Mouse (Mus musculus) MEL (cell line): ENCODE measurements at regions not wholly inside any gene's neighbourhood (a gene's known extent, or its start where the extent isn't known, plus 50 kb on each side); places are given as distances from the start of the nearest gene placed in this dataset.

Experiments
- DNase-seq: peaks from one replicate; pipeline ENCODE4 v3.0.0; 2011; ENCODE audit warnings: low read depth, low spot score
- H3K27ac ChIP-seq: 2 replicates; pipeline ENCODE4 v1.5.1; 2012; ENCODE audit warnings: low read depth, mild to moderate bottlenecking, control low read depth, low read length, moderate library complexity; ENCODE audit not compliant: control insufficient read depth
- H3K27me3 ChIP-seq, 2 experiments: fragments of 150-350 bp in 1 of 2; sonication (generic) in 1 of 2; 2 replicates each; pipeline ENCODE4 v1.6.1; 2012; ENCODE audit warnings: low read length in 2 of 2, mild to moderate bottlenecking in 2 of 2, improper control_type of control experiment in 1 of 2, moderate library complexity in 1 of 2; ENCODE audit not compliant: insufficient read depth in 2 of 2, control insufficient read depth in 1 of 2
- H3K36me3 ChIP-seq, 2 experiments: 2 replicates each; pipeline ENCODE4 v1.6.1; 2012 to 2014; ENCODE audit warnings: low read length in 2 of 2, improper control_type of control experiment in 1 of 2, inconsistent platforms in 1 of 2, mild to moderate bottlenecking in 1 of 2; ENCODE audit not compliant: insufficient read depth in 2 of 2, control insufficient read depth in 1 of 2
- H3K4me1 ChIP-seq, 2 experiments: fragments of 150-350 bp in 1 of 2; sonication (generic) in 1 of 2; 2 replicates each; pipeline ENCODE4 v1.6.1; 2012; ENCODE audit warnings: low read length in 2 of 2, improper control_type of control experiment in 1 of 2, mild to moderate bottlenecking in 1 of 2; ENCODE audit not compliant: insufficient read depth in 2 of 2, control insufficient read depth in 1 of 2
- H3K4me3 ChIP-seq, 2 experiments: fragments of 150-350 bp in 1 of 2; sonication (generic) in 1 of 2; 2 replicates each; pipeline ENCODE4 v1.5.1; 2012; ENCODE audit warnings: low read depth in 2 of 2, low read length in 2 of 2, mild to moderate bottlenecking in 2 of 2, moderate library complexity in 2 of 2, control low read depth in 1 of 2, improper control_type of control experiment in 1 of 2; ENCODE audit not compliant: control insufficient read depth in 1 of 2, insufficient read depth in 1 of 2
- H3K79me2 ChIP-seq: 2 replicates; pipeline ENCODE4 v1.6.1; 2012; ENCODE audit warnings: mild to moderate bottlenecking, low read length, moderate library complexity; ENCODE audit not compliant: control insufficient read depth, poor library complexity, insufficient read depth
- H3K9ac ChIP-seq: 2 replicates; pipeline ENCODE4 v1.6.1; 2012; ENCODE audit warnings: low read depth, mild to moderate bottlenecking, control low read depth, low read length, moderate library complexity; ENCODE audit not compliant: control insufficient read depth, poor library complexity, severe bottlenecking
- H3K9me3 ChIP-seq: fragments of 150-350 bp; sonication (generic); replicated peaks from 2 replicates; pipeline ENCODE4 v1.6.1; 2012; ENCODE audit warnings: mild to moderate bottlenecking, low read length, improper control_type of control experiment, moderate library complexity; ENCODE audit not compliant: insufficient read depth
- CTCF ChIP-seq, 3 experiments: IDR thresholded peaks in 2 of 3; conservative IDR thresholded peaks in 1 of 3; 2 replicates each; pipeline ENCODE4 v1.5.1; 2011 to 2012; ENCODE audit warnings: low read length in 3 of 3, low read depth in 2 of 3, mild to moderate bottlenecking in 2 of 3, improper control_type of control experiment in 1 of 3, inconsistent platforms in 1 of 3, mixed read lengths in 1 of 3, moderate library complexity in 1 of 3; ENCODE audit not compliant: control insufficient read depth in 1 of 3, insufficient read depth in 1 of 3, poor library complexity in 1 of 3, severe bottlenecking in 1 of 3
- EP300 ChIP-seq, 2 experiments: IDR thresholded peaks; 2 replicates each; pipeline ENCODE4 v1.6.1; 2011; ENCODE audit warnings: improper control_type of control experiment in 2 of 2, low read length in 2 of 2, low read depth in 1 of 2, mild to moderate bottlenecking in 1 of 2
- KAT2A ChIP-seq: conservative IDR thresholded peaks from 2 replicates; pipeline ENCODE4 v1.6.1; 2012; ENCODE audit warnings: low read depth, low read length, improper control_type of control experiment, inconsistent platforms
- MAFK ChIP-seq: IDR thresholded peaks from 2 replicates; pipeline ENCODE4 v1.6.1; 2011; ENCODE audit warnings: low read depth, mild to moderate bottlenecking, low read length, improper control_type of control experiment, borderline replicate concordance
- MAX ChIP-seq: IDR thresholded peaks from 2 replicates; pipeline ENCODE4 v1.6.1; 2011; ENCODE audit warnings: low read length, improper control_type of control experiment
- MEF2A ChIP-seq: IDR thresholded peaks from 2 replicates; pipeline ENCODE4 v1.6.1; 2014; ENCODE audit warnings: low read depth, mild to moderate bottlenecking, inconsistent platforms, low read length, improper control_type of control experiment; ENCODE audit not compliant: poor library complexity, insufficient replicate concordance, severe bottlenecking; ENCODE audit errors: extremely low read depth
- MXI1 ChIP-seq: IDR thresholded peaks from 2 replicates; pipeline ENCODE4 v1.6.1; 2011; ENCODE audit warnings: mild to moderate bottlenecking, low read depth, low read length, improper control_type of control experiment
- NRF1 ChIP-seq: IDR thresholded peaks from 2 replicates; pipeline ENCODE4 v1.6.1; 2014; ENCODE audit warnings: low read depth, mild to moderate bottlenecking, inconsistent platforms, low read length, improper control_type of control experiment, moderate library complexity; ENCODE audit not compliant: poor library complexity, insufficient read depth, severe bottlenecking
- POLR2AphosphoS5 ChIP-seq: IDR thresholded peaks from 2 replicates; pipeline ENCODE4 v1.6.1; 2012; ENCODE audit warnings: low read depth, borderline replicate concordance, mild to moderate bottlenecking, inconsistent platforms, low read length, moderate library complexity, mixed read lengths
- UBTF ChIP-seq: IDR thresholded peaks from 2 replicates; pipeline ENCODE4 v1.6.1; 2012; ENCODE audit warnings: low read depth, mild to moderate bottlenecking, inconsistent platforms, low read length, improper control_type of control experiment, moderate library complexity, borderline replicate concordance; ENCODE audit not compliant: insufficient read depth
- ZKSCAN1 ChIP-seq: IDR thresholded peaks from 2 replicates; pipeline ENCODE4 v1.6.1; 2012; ENCODE audit warnings: low read depth, mild to moderate bottlenecking, inconsistent platforms, low read length, improper control_type of control experiment, moderate library complexity

- H3K9me3 ChIP-seq, result no peaks in the 10 kb centered on the region
- H3K4me3 ChIP-seq, result no peak overlapping the region
- H3K27ac ChIP-seq, result no peak overlapping the region
- no peak for DNase-seq
- no peaks in the 10 kb centered on the region for H3K36me3 ChIP-seq
- H3K4me1 ChIP-seq, result no peaks in the 10 kb centered on the region
- H3K27me3 ChIP-seq, result no peaks in the 10 kb centered on the region
- H3K9ac ChIP-seq, result no peak overlapping the region
- TF ChIP-seq MEF2A (no peak), MAX (no peak), KAT2A (no peak), EP300 (IDR thresholded peaks at IDR 0.05; ENCODE audit: low read depth in 1 of 2, low read length in 2 of 2) (no peak), NRF1 (no peak), ZKSCAN1 (no peak)
- no peaks in the 10 kb centered on the region for H3K79me2 ChIP-seq
These were observed 383.4 kb downstream of the Gm45692 start for GRCm38 (mm10) chr8:26502772-26503171.

GRCm38 (mm10) chr8:26503918-26504317, 384.6 kb downstream of the Gm45692 start:
- H3K4me1 ChIP-seq, result no peaks in the 10 kb centered on the region

GRCm38 (mm10) chr8:26504319-26505035, 385.1 kb downstream of the Gm45692 start:
- Histone ChIP-seq H3K27me3 (no peaks in the 10 kb centered on the region), H3K79me2 (no peaks in the 10 kb centered on the region), H3K9me3 (no peaks in the 10 kb centered on the region), H3K4me1 (no peaks in the 10 kb centered on the region), H3K27ac (no peak overlapping the region), H3K4me3 (no peak overlapping the region), H3K36me3 (no peaks in the 10 kb centered on the region), H3K9ac (no peak overlapping the region)
- no peak for DNase-seq
- no peak for TF ChIP-seq POLR2AphosphoS5
- TF ChIP-seq, all 39 proteins: peak for 0

More at GRCm38 (mm10) chr8:26503918-26504317, 384.6 kb downstream of the Gm45692 start:
- Histone ChIP-seq H3K36me3 (no peaks in the 10 kb centered on the region), H3K79me2 (no peaks in the 10 kb centered on the region), H3K4me3 (no peak overlapping the region), H3K27ac (no peak overlapping the region), H3K9me3 (no peaks in the 10 kb centered on the region), H3K9ac (no peak overlapping the region), H3K27me3 (no peaks in the 10 kb centered on the region)
- no peak for DNase-seq
- TF ChIP-seq POLR2AphosphoS5, result no peak
- TF ChIP-seq UBTF, result no peak
- no peak for TF ChIP-seq MAX
- no peak for TF ChIP-seq MXI1
- TF ChIP-seq CTCF (IDR thresholded peaks at IDR 0.05 in 2 of 3, conservative IDR thresholded peaks at IDR 0.05 in 1 of 3; ENCODE audit: control insufficient read depth in 1 of 3, insufficient read depth in 1 of 3, low read depth in 2 of 3, low read length in 3 of 3, poor library complexity in 1 of 3, severe bottlenecking in 1 of 3), result no peak
- TF ChIP-seq MAFK, result no peak
